Mouse (Mus musculus): ENCODE measurements around the gene Robo1.

DNA sequence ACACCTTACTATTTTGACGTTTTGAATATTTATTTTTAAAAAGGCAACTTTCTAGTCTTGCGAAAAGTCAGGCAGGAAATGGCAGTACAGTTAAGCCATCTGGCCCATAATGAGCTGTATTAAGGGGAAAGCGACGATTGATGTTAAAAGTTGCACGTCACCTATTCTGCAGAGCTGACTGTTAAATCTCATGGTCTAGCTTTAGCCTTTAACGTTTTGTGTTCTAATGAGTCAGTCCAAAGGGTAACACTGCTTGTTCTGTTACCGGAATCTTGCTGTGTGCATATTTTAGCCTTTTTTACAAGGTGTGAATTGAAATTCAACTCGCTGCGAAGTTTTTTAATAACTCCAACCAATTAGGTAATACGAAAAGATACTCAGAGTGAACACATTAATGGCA lies 40.3 kb upstream of the Robo1 start:
- TF ChIP-seq POLR2A (IDR thresholded peaks at IDR 0.05; ENCODE audit: insufficient read depth, low read depth, low read length) (no peak), CTCF (IDR thresholded peaks at IDR 0.05; ENCODE audit: insufficient read depth, low read depth, low read length) (no peak)
